Mouse (Mus musculus) neural tube, postnatal 0 days (tissue): ENCODE data around the gene Adat2. TPM values are rescaled to one million over a fixed set of nuclear protein-coding genes. Genes with fewer than 3 reads are reported as not detected.

Experiments
- polyA plus RNA-seq: library from polyadenylated mRNA; unstranded; fragments of >200 nt; fragmentation: Nextera tagmentation; extraction: Ambion mirVana; gene quantifications from 2 replicates; pipeline ENCODE4 v1.2.1, GENCODE M21; 2015

Adat2 gene
- polyA plus RNA-seq = 2.6 and 3.3 TPM in 2 replicates

DNA sequence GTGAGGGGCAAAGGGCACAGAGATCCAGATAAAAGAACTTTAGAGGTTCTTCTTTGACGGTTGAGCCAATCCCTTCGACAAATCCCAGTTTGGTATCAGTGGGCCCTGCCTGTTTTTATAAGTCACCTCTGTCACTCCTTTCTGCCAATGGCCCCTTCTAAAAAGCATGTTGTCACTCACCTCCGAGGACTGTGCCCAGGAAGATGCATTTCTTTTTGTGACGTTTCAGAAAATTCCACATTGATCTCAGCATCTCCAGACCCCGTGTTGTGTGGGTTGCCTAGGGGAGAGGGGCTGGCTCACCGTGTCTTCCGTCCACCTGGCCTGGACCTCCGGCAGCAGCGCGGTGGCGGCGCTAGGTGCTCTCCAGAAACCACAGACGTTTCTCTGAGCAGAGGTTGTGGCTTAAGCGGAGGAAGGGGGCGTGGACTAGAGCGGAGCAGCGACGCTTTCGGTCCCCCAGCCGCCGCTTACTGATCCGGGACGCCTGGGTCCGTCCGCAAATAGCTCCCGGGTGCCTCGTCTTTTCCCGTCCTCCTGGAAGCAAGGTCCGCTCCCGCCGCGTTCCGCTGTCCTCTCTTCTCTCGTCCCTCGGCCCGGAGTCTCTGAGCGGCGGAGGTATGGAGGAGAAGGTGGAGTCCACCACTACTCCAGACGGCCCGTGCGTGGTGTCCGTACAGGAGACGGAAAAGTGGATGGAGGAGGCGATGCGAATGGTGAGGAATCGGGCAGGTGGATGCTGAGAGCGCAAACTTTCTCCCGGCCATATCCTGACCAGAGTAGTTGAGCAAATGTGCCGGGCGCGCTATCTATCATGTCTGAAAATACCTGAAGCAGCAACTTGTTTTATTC is at the start of gene Adat2, which contains the start of gene Pex3:
Gene Adat2 (plus strand): TSS at position 249 of the 852 bp plus-strand sequence.
Gene Pex3 (minus strand): TSS at position 497 of the 852 bp plus-strand sequence.

Other genes with a start within 250 kb of the Adat2 start
- 10.7 and 11.4 TPM in 2 replicates for gene Phactr2, start 78.5 kb upstream of the Adat2 start, polyA plus RNA-seq
- gene Fuca2, start 53.4 kb upstream of the Adat2 start, polyA plus RNA-seq = 56.2 and 56.5 TPM in 2 replicates
- 29.6 and 32.3 TPM in 2 replicates for gene Pex3, start 248 bp downstream of the Adat2 start, polyA plus RNA-seq